Mouse (Mus musculus) inflammation-experienced regulatory T-cells, adult 6 months (primary cell): ENCODE measurements at regions not wholly inside any gene's neighbourhood (a gene's known extent, or its start where the extent isn't known, plus 50 kb on each side); places are given as distances from the start of the nearest gene placed in this dataset.
"Not testable (repeated sequence)": the region's sequence is repeated elsewhere in the genome, so short reads cannot be mapped to it uniquely, and the experiment has no call there.

ENCODE experiments used
- ATAC-seq: one replicate; pipeline ENCODE4 v1.8.0; 2017

DNA sequence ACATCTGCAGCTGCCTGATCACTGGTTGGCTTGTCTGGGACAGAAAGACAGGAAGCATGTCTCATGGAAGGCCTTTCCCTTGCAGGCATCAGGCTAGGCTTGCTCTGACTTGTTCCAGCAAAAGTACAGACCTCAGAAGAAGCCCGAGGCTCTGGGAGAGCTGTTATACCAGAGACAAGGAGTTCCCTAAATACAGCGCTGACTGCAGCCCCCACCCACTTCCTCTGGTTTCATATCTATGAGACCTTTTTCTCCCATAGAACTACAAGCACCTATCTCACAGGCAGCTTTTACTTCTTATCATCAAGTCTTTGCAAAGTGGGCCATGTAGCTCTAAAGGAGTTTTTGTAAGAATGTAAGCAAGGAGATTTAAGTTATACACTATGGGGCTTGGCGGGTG is 312.2 kb upstream of the Vmn1r3 start:
- not testable (repeated sequence) for ATAC-seq

DNA sequence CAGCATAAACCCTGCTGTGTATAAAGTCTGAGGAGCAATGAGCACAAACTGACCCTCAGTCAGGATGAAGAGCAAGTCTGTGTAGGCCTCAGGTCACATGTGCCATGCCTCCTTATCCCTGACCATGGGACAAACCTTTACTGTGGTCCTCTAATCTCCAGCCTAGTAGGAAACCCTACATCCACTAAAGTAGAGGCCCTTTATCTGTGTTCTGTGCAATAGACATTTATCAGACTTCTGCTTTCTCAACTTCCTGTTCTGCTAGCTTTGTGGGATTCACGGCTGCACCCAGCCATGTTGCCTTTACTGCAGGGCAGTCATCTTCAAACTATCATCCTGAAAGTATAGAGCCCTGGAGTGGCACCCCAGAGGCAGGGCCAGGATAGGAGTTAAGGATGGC is 310.8 kb upstream of the Vmn1r3 start:
- not testable (repeated sequence) for ATAC-seq

DNA sequence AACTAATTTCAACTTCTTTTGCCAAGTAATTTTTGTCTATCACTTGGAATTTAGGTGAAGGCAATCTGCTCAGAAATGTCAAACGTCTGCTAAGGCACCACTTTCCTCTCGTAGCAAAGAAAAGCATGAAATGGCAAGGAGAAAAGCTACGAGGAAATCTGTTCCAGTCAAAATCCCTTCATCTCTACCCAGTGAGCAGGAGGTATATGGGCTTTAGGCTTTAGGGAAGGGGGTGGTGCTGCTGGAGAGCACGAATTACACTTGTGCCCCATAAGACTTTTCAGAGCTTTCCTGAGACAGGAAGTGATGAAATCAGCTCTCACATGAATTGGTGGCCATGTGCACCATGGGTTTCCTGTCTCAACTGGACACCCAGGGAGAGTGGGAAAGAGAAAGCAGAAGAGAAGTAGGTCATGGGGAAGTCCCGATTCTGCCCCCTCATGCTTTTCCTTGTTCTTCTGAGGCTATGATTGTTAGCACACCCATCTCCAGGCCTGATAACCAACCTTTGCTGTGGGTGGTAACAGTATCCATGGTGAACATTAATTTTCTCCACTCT is 309.0 kb upstream of the Vmn1r3 start:
- ATAC-seq = not testable (repeated sequence)

DNA sequence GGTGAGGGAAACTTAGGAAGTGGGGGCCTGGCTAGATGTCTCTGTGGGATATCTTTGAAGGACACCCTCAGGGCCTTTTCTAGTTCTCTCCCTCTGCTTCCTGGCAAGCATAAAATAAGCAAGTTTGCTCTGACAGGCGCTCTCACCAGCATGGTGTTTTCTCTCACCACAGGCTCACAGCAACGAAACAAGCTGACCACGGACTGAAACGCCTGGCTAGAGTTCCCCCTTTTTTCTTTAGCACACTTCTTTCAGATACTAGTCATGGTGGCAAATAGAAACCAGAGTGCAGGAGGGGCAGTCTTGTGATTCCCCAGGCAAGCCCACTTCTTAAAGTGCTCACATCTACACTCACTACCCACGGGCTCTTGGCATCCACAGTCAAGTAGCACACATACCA is 305.7 kb upstream of the Vmn1r3 start:
- not testable (repeated sequence) for ATAC-seq

DNA sequence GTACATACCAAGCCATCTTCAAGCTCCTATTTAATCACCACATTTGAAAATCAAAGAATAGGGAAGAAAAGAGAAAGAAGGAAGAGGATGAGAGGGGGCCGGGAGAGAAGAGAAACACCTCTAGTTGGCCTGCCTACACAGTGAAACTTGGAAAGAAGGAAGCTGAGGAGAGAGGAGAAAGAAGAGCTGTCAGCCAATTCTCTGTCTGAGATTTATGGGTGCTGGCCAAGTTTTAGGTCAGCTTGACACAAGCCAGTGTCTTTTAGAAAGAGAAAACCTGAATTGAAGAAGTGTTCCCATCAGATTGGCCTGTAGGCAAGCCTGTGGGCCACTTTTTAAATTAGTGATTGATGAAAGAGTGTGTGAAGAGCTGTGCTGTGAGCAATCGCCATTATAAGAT is 296.9 kb upstream of the Vmn1r3 start:
- ATAC-seq = no peak

DNA sequence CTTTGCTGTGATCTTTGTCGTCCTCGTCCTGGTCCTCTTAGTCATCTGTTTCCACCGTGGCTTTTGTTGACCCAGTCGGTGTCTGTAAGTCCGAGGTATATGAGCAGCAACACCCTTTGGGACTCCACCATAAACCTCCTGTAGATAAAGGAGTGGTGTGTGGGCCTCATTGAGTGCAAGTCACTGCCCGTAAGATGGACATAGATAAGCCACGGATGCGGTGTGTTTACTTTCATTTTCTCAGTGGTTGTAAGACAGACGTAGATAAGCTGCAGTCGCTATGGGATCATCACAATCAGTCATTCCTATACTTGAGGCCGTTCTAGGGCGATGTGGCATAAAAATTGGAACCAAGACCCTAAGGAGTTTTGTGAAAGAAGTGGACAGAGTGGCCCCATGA is 271.6 kb upstream of the Vmn1r3 start:
- ATAC-seq = no peak

DNA sequence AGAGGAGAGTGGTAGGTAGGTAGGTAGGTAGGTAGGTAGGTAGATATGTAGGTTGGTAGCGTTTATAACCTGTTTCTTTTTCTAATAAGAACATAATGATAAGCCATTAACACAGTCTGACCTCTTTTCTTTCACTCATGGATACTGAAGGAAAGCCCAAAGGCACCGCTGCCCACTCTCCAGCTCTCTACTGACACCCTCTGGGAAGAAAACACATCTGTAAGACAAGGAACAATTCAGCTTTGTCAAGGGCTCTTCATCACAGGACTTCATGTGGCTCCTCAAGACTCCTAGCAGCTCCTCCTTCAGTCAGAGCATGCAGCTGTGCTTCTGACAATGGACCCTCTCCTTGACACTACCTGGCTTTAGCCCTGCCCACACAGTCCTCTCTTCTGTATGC is 252.2 kb upstream of the Vmn1r3 start:
- ATAC-seq = not testable (repeated sequence)

DNA sequence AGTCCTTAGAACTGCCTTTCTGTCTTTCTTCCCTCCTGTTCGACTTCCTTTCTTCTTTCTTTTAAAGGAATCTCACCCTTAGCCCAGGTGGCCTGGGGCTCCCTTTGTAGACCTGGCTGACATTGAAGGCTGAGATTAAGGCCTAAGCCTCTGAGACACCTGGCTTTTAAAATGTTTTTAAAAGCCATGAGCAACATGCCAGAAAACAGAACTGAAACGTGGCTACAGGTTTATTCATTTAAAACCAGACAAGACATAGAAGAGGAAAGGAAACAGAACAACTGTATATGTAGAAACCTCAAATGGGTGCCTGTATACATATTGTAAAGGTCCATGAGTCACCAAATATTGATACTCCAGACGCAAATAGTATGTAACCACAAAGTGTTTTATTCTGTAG is 242.8 kb upstream of the Vmn1r3 start:
- ATAC-seq = no peak

DNA sequence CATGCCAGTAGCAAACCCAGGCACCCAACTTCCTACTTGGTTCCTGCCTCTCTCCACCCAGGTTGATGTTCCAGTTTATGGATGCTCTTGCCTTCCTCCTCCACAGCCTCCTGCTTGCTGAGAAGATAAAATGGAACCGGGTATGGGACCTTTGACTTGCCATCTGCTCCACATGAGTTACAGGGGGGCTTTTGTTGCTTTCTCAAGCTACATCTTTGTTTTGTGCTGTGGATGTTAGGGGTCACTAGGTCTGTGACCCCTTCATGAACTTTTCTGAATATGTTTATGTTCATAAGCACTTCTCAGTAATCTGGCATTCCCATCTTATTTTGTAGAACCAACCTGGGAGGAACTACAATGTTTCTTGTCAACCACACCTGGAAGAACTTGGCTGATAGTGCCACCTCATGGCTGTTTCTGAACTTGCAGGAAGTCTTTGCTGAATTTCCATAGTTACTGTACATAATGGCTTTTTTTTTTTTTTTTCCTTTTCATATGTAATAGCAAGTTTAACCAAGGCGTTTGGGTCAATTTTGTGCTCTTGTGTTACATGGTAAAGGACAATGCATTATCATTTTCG is 234.9 kb upstream of the Vmn1r3 start:
- ATAC-seq = peak; percentile 73

DNA sequence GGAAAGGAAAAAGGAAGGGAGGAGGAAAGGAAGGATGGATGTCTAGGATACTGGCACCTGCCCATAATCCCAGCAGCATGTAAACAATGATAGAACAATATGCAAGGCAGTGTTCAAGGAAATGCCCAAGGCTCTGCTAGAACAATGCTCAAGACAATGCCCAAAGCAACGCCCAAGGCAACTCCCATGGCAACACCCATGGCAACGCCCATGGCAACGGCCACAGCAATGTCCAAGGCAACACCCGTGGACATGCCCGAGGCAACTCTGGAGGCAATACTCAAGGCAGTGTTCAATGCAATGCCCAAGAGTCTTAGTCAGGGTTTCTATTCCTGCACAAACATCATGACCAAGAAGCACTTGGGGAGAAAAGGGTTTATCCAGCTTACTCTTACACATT is 231.5 kb upstream of the Vmn1r3 start:
- no peak for ATAC-seq

DNA sequence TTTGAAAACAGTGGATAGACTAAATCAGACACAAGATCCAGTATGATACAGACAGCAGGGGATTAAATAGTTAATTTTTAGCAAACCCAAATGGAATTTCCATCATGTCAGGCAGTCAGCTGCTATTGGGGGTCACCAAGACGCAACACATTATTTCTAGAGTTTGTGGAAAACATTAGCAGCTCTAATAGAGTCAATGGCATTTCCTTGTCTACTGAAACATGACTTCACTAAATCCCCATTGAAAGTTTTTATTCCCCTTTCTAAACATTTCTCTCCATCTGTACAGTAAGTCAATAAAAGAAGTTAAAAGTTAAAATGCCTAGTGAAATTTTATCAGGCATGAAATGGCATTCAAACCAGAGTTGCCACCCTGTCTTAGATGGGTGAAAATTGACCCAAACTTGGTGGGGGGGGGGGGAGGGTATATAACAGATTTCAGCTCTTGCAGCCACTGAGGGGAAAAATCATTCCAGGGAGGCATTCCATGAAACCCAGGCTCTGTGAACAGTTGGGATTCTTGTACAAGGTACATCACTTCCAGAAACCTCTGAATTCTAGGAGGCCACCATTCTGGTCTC is 229.4 kb upstream of the Vmn1r3 start:
- ATAC-seq = not testable (repeated sequence)

DNA sequence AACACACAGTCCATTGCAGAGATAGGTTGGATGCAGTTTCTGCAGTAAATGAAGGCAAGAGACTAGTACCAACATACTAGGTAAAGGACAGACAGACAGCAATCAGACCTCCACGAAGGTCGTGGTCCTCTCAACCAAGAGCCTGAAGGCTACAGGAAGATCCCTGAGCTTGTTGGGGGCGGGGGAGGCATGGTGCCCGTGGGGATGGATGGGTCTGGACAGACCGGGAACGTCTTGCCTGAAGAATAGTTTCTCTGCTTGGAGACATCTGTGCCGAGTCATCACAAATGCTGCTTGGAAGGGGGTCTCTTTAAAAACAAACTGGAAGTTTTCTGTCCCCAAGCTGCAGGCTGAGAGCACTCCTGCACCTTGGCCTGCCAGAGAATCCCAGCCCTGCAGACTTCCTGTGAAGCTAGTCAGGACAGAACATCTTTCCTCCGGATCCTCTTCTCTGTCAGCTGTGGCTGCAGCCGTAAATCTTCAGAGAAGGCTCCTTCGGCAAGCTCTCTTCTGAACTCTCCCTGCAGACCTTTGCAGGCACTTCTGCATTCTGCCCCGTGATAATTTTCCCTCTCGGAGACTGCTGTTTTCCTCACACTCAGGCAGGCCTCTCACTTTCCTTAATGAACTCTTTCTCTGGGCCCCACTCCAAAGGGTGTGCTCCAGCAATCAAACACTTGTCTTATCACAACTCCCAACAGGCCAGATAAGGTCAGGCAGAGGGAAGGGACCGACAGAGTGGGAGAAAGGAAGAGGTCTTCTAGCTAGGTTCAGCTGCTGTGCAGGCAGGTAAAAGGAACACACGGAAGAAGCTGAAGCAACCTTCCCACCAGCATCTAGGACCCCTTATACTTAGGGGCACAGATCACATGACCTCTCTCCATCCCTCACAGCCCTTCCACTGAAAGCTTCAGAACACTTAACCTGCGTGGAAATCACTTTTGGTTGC is 228.6 kb upstream of the Vmn1r3 start:
- no peak for ATAC-seq

DNA sequence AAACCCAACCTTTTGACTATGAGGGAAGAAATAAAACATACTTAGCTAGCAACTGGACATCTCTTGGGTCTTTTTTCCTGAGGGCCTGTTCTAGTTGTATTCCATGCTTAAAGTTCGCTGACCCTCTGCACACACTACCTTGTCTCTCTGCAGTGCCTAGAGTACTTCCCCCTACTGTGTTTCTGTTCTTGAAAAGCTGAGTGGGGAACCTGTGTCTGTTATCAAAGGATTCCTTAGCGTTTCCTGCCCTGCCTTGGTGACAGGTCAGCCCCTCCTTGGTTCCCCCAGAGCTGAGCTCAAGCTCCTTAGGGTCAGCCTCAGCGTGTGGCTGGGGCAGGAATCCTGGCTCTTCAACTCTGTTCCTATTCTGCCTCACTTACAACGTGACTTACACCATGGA is 227.2 kb upstream of the Vmn1r3 start:
- not testable (repeated sequence) for ATAC-seq

DNA sequence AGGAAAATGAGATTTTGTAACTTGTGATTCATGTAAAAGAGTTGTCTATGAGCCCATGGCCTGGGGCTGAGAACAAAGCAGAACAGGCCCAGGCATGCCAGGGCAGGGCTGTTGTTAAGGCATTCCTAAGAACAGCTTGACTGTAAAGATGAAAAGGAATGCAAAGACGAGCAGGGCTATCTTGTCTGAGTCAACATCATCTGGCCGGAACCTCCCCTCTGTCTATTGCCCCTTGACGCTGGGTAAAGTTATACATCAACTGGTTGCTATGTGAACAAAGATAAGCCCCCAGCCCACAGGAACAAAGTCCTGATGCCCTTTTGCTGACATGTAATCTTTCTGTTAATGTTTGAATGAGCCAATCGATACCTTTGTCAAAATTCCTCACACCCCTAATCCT is 217.7 kb upstream of the Vmn1r3 start:
- not testable (repeated sequence) for ATAC-seq

DNA sequence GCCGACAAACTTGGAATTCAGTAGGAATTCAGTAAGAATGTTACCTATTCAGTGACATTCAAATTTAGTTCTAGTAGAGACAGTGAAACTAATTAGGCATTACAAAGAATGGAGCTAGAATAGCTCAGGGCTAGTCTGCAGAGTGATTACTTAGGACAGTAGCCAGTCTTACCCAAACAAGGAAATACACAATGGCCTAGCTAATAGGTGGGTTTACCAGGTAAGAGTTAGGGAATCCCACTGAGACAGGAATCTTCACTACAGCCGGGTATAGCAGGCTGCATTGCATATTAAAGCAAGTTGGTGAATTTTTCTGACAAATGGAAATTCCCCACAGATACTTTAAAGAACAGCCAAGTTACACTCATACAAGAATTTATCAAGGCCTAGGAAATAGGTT is 216.6 kb upstream of the Vmn1r3 start:
- ATAC-seq = not testable (repeated sequence)

DNA sequence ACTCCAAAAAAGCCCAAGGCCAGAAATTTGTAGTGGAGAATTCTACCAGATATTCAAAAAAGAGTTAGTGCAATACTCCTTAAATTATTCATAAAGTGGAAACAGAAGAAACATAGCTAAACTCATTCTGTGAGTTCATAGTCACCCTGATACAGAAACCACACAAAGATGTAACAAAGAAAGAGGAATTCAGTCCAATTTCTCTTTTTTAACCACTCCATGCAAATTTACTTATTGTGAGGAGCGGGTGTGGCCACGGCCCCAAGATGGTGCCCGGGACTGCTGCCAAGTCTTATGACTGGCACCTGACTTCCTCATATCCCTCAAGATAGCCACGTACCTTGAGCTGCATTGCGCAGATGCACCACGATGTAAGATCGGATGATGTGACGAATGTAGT is 206.4 kb upstream of the Vmn1r3 start:
- ATAC-seq = not testable (repeated sequence)

DNA sequence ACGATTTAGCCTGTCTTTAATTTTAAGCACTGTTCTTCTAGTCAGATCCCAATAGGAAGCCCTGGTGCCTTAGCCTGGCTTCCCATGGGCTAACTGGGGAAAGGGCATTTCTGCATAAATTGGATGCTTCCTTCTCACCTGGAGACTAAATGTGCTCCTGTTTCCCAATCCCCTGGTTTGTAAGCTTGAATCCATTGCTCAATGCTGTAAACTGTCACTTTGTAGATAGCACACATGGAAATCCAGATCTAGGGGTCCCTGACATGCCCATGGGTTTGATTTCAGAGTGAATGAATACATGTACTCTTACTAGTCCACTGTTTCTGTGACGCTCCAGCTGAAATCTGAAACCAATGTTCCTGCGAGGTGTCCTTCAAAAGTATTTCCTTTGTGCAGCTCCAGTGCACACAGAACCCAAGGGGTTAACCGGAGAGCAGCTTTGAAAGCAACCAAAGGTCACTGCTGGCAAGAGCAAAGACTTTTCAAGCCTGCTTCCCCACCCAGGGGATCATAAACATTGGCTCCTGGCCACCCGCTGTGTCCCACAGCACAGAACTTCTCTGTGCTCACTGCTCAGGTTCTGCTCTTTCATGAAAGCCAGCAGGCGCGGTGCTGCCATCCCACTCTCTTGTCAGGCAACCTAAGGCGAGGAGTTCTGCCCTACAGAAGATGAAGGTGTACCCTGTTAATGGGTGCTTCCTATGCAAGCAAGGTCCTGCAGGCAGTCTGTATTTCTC is 188.0 kb upstream of the Vmn1r3 start:
- ATAC-seq = not testable (repeated sequence)

DNA sequence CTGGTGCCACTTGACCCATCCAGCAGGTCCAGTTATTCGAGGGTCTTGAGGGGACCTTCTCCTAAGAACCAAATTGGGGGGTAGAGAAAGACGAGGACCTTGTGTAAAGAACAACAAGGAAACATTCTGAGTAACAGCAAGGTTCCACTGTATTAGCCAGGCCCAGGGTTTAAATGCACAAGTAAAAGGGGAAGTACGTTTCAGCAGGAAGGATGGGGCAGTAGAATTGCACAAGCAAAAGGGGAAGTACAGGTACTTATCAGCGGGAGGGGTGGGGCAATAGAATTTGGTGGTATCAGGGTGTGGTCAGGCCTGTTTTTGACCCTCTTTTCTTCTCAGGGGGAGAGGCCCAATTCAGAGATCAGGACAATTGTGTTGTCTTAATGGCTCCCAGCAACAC is 182.9 kb upstream of the Vmn1r3 start:
- ATAC-seq = not testable (repeated sequence)

DNA sequence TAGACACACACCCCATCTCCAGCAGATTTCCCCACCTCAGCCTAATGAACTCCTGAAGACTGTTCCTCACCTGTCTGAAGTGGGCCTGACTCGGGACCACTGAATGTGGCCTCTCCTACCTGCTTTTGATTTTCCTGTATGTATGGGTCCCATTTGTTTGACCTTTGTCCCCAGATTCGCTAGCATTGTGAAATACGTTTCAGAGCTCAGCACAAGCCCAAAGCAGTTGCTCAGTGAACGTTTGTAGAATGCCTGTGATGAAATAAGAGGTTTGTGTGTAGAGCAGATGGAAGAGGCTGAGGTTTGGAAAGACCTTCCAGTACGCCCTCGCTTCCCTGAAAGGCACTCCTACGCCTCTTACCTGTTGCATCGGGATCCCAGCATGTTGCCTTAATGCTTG is 158.3 kb upstream of the Vmn1r3 start:
- ATAC-seq = not testable (repeated sequence)

DNA sequence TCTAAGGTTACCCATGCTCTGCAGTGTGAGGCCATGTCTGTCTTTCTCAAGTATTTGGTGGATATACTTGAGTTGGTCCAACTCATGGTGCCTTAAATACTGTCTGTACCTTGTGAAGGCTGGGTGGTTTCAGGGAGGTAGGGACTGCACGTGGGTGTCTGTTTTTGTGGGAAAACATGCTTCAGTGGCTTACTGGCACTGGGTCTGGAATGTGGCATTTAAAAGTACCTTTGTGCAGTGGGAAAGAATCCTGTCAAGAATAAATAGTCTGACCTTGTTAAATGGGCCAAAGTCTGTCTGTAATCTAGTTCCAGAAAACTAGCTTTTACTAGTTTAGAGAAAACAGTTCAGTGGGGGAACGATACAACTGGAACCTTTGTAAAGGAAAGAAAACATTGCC is 157.5 kb upstream of the Vmn1r3 start:
- not testable (repeated sequence) for ATAC-seq

DNA sequence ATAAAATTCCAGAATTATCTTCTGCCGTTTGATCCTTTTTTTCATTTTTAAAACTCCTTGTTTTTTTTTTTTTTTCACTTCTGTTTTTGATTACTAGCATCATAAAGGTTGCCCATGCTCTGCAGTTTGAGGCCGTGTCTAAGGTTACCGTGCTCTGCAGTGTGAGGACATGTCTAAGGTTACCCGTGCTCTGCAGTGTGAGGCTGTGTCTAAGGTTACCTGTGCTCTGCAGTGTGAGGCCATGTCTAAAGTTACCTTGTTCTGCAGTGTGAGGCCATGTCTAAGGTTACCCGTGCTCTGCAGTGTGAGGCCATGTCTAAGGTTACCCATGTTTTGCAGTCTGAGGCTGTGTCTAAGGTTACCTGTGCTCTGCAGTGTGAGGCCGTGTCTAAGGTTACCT is 157.0 kb upstream of the Vmn1r3 start:
- ATAC-seq = not testable (repeated sequence)
